Mouse (Mus musculus) neural tube, embryonic 14.5 days (tissue): Measurements from ENCODE around the gene Ddah1. TPM values are rescaled to one million over a fixed set of nuclear protein-coding genes. Genes with fewer than 3 reads are reported as not detected.

Experiments used
- ATAC-seq: fragments of 200-750 bp; cut with Nextera tagmentation; 2 replicates; pipeline ENCODE4 v1.8.0; 2017; ENCODE audit warnings: low read depth, mild to moderate bottlenecking, moderate TSS enrichment, moderate library complexity
- H3K27ac ChIP-seq: fragments of 300-500 bp; sonication (generic); 2 replicates; pipeline ENCODE4 v1.5.1; 2014; ENCODE audit warnings: low read depth, mild to moderate bottlenecking, control low read depth, low read length, moderate library complexity, mixed read lengths
- H3K27me3 ChIP-seq: fragments of 300-500 bp; sonication (generic); 2 replicates; pipeline ENCODE4 v1.6.1; 2014; ENCODE audit warnings: low read length; ENCODE audit not compliant: control insufficient read depth, insufficient read depth
- H3K36me3 ChIP-seq: fragments of 300-500 bp; sonication (generic); 2 replicates; pipeline ENCODE4 v1.6.1; 2014; ENCODE audit warnings: low read length, mixed read lengths; ENCODE audit not compliant: control insufficient read depth, insufficient read depth
- H3K4me1 ChIP-seq: fragments of 300-500 bp; sonication (generic); 2 replicates; pipeline ENCODE4 v1.6.1; 2014; ENCODE audit warnings: low read length; ENCODE audit not compliant: control insufficient read depth, insufficient read depth
- H3K4me2 ChIP-seq: fragments of 300-500 bp; sonication (generic); 2 replicates; pipeline ENCODE4 v1.6.1; 2014; ENCODE audit warnings: mild to moderate bottlenecking, low read depth, low read length, control low read depth
- H3K4me3 ChIP-seq: fragments of 300-500 bp; sonication (generic); 2 replicates; pipeline ENCODE4 v1.5.1; 2014; ENCODE audit warnings: low read depth, low read length, control low read depth, mixed read lengths
- H3K9ac ChIP-seq: fragments of 300-500 bp; sonication (generic); replicated peaks from 2 replicates; pipeline ENCODE4 v1.6.1; 2014; ENCODE audit warnings: low read depth, mild to moderate bottlenecking, control low read depth, low read length, mixed read lengths
- H3K9me3 ChIP-seq: fragments of 300-500 bp; sonication (generic); 2 replicates; pipeline ENCODE4 v1.6.1; 2016; ENCODE audit warnings: low read length; ENCODE audit not compliant: control insufficient read depth
- WGBS: fragments of 180-500 bp; shearing (Covaris S2); extraction: QIAGEN DNeasy Blood & Tissue Kit; methylation state at CpG from one replicate; pipeline ENCODE4 v1.1.7; 2014; 5-methylcytosine and 5-hydroxymethylcytosine counted together
- polyA plus RNA-seq: library from polyadenylated mRNA; unstranded; fragments of >200 nt; fragmentation: Nextera tagmentation; extraction: Ambion mirVana; gene quantifications from 2 replicates; pipeline ENCODE4 v1.2.1, GENCODE M21; 2014

Ddah1 gene
- polyA plus RNA-seq, 1 experiment from 2014 or later = 98.8 TPM

- no peak overlapping the region for H3K4me2 ChIP-seq
- no peaks in the 10 kb centered on the region for H3K27me3 ChIP-seq
- WGBS = 88% methylated on average over 14 of the region's 14 CpGs
- H3K4me3 ChIP-seq = no peak overlapping the region
- H3K27ac ChIP-seq = no peak overlapping the region
- ATAC-seq = no peak
- H3K4me1 ChIP-seq = no peaks in the 10 kb centered on the region
- no peak overlapping the region for H3K9ac ChIP-seq
- H3K36me3 ChIP-seq = no peaks in the 10 kb centered on the region
- no peaks in the 10 kb centered on the region for H3K9me3 ChIP-seq
Measured at GRCm38 (mm10) chr3:145738662-145739061, 19.8 kb upstream of the Ddah1 start.

GRCm38 (mm10) chr3:145739904-145740303 lies 18.6 kb upstream of the Ddah1 start:
- no peaks in the 10 kb centered on the region for H3K27me3 ChIP-seq

GRCm38 (mm10) chr3:145743050-145743449 lies 15.4 kb upstream of the Ddah1 start:
- ATAC-seq = peak; percentile 42; the same call in 1 of the 2 replicates
- H3K9me3 ChIP-seq = no peaks in the 10 kb centered on the region
- no peak overlapping the region for H3K27ac ChIP-seq
- no peak overlapping the region for H3K4me2 ChIP-seq
- no peak overlapping the region for H3K9ac ChIP-seq
- H3K4me3 ChIP-seq = no peak overlapping the region
- H3K27me3 ChIP-seq = no peaks in the 10 kb centered on the region
- WGBS = 58% methylated on average over 9 of the region's 9 CpGs
- no peaks in the 10 kb centered on the region for H3K36me3 ChIP-seq
- no peaks in the 10 kb centered on the region for H3K4me1 ChIP-seq

More at GRCm38 (mm10) chr3:145739904-145740303, 18.6 kb upstream of the Ddah1 start:
- no peaks in the 10 kb centered on the region for H3K4me1 ChIP-seq
- H3K36me3 ChIP-seq = no peaks in the 10 kb centered on the region
- H3K9ac ChIP-seq = no peak overlapping the region
- H3K9me3 ChIP-seq = no peaks in the 10 kb centered on the region
- no peak overlapping the region for H3K4me3 ChIP-seq
- no peak overlapping the region for H3K4me2 ChIP-seq
- 64% methylated on average over 7 of the region's 7 CpGs for WGBS
- H3K27ac ChIP-seq = no peak overlapping the region
- ATAC-seq = no peak

- no peak overlapping the region for H3K27ac ChIP-seq
- no peaks in the 10 kb centered on the region for H3K9me3 ChIP-seq
- peak; percentile 62; the same call in 1 of the 2 replicates for ATAC-seq
- no peak overlapping the region for H3K9ac ChIP-seq
- H3K4me3 ChIP-seq = no peak overlapping the region
- 55% methylated on average over 9 of the region's 9 CpGs for WGBS
- H3K36me3 ChIP-seq = no peaks in the 10 kb centered on the region
- H3K4me1 ChIP-seq = no peaks in the 10 kb centered on the region
- no peak overlapping the region for H3K4me2 ChIP-seq
- no peaks in the 10 kb centered on the region for H3K27me3 ChIP-seq
Measured at GRCm38 (mm10) chr3:145743476-145744027, 14.9 kb upstream of the Ddah1 start.

- Histone ChIP-seq H3K9ac (no peak overlapping the region), H3K9me3 (no peaks in the 10 kb centered on the region), H3K27me3 (no peaks in the 10 kb centered on the region), H3K4me1 (no peaks in the 10 kb centered on the region), H3K36me3 (no peaks in the 10 kb centered on the region), H3K27ac (no peak overlapping the region), H3K4me3 (no peak overlapping the region), H3K4me2 (no peak overlapping the region)
- WGBS = 65% methylated on average over 1 of the region's 1 CpGs
- ATAC-seq = no peak
Measured at GRCm38 (mm10) chr3:145748626-145749025, 9.8 kb upstream of the Ddah1 start.

DNA sequence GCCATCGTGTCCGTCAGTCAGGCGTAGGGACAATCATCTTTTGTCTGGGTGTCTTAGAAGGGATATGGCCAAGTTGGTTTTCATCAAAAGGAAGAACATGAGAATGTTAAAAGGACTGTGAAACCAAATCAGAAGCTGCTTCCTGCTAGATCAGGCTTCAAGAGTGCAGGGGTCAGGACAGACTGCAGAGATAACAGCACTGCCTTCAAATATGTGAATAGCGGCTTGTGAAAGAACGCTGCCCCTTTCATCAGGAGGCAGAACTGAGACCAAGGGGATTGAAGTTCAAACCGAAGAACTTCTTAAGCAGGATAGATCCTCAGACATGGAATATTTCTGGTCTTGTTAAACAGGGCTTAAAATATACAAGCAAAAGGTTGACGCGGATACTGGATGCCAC lies 2.0 kb upstream of the Ddah1 start:
- peaks cover 2% of the 10 kb centered on the region; the same call in 1 of the 2 replicates for H3K4me1 ChIP-seq
- no peaks in the 10 kb centered on the region for H3K27me3 ChIP-seq
- no peak overlapping the region for H3K4me3 ChIP-seq
- H3K9me3 ChIP-seq = no peaks in the 10 kb centered on the region
- WGBS = 89% methylated on average over 8 of the region's 8 CpGs
- ATAC-seq = no peak
- no peak overlapping the region for H3K9ac ChIP-seq
- H3K36me3 ChIP-seq = no peaks in the 10 kb centered on the region
- H3K27ac ChIP-seq = no peak overlapping the region
- H3K4me2 ChIP-seq = no peak overlapping the region

DNA sequence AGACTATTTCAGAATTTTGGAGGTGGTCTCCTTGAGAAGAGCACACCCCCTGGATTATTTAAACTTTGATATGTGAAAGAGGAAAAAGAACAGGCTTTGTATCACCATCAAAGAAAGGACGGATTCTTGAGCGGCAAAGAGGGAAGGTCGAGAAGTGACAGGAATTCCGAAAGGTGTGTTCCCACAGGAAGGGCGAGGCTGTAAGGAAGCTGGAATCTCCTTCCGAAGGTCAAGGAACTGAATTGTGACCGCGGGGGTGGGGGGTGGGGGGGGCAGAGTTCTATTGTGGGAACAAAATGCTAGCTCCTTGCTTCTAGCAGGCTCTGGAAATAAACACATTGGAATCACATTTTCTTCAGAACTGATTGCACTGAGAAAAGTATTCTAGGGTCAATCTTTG lies 1.3 kb upstream of the Ddah1 start:
- Histone ChIP-seq H3K9me3 (no peaks in the 10 kb centered on the region), H3K4me2 (no peak overlapping the region), H3K27ac (no peak overlapping the region), H3K9ac (no peak overlapping the region), H3K27me3 (no peaks in the 10 kb centered on the region), H3K4me1 (peaks cover 7% of the 10 kb centered on the region; the same call in 1 of the 2 replicates), H3K4me3 (no peak overlapping the region), H3K36me3 (no peaks in the 10 kb centered on the region)
- WGBS = 71% methylated on average over 8 of the region's 8 CpGs
- no peak for ATAC-seq

DNA sequence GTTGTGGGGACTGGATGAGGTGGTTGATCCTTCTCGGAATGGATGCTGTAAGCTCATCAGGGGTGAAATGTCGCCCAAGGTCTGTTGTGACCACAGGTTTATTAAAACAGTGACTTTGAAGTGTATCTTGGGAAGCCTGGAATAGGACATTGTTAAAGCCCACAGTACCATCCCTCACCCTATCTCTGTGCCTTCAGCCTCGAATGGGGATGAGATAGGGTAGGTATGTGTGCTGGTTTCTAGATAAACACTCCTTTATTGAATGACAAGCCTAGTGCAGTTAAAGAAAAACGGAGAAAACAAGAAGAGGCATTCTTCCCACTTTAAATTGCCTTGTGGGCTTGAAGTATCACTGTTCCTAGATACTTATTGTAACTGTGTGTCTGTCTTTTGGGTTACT lies 631 bp upstream of the Ddah1 start:
- Histone ChIP-seq H3K9ac (no peak overlapping the region), H3K4me1 (peaks cover 7% of the 10 kb centered on the region; the same call in 1 of the 2 replicates), H3K4me3 (peak overlapping the region; percentile 72; the same call in 1 of the 2 replicates), H3K4me2 (peak overlapping the region; percentile 98; the same call in 1 of the 2 replicates), H3K27me3 (no peaks in the 10 kb centered on the region), H3K36me3 (no peaks in the 10 kb centered on the region), H3K27ac (no peak overlapping the region), H3K9me3 (no peaks in the 10 kb centered on the region)
- ATAC-seq = no peak
- WGBS = 53% methylated on average over 4 of the region's 4 CpGs

DNA sequence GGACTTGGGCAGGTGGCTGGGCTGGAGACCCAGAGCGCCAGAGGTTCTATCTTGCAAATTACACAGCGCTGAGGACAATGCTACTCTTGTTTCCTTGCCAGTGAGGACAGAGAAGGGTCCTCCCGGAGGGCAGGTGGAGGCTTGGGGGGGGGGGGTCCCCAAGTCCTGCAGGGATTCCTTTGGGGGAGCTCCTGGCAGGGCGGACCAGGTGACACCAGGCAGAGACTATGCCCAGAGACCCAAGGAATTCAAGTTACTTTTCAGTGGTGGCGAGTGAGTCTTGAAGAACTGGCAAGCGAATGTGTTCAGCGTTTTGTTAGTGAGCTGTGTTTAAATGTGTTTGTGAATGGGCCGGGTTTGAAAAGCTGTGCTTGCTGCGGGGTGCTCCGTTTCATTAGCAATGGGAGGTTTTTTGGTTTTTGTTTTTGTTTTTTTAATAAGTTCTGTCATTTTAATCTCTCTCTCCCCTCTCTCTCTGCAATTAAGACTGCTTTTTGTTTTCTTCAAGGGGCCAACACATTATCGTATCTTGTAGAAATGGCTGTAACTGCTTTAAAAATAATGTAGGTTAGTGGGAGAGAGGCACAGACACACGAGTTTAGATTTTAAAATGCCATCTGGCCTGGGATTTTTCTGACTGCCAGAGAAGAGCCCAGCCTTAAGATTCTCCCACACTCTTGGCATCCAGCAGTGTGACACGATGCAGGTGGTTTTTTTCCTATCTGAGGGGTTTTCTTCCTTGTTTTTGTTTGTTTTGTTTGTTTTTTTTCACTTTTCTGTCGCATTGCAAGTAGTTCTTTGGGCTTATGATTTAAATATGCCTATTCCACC lies 1.1 kb downstream of the Ddah1 start:
- H3K36me3 ChIP-seq = no peaks in the 10 kb centered on the region
- 8% methylated on average over 14 of the region's 14 CpGs for WGBS
- H3K4me1 ChIP-seq = peaks cover 7% of the 10 kb centered on the region; the same call in 1 of the 2 replicates
- H3K4me2 ChIP-seq = peak overlapping the region; percentile 98
- peak overlapping the region; percentile 89 for H3K9ac ChIP-seq
- ATAC-seq = no peak; the same call in 1 of the 2 replicates
- H3K9me3 ChIP-seq = no peaks in the 10 kb centered on the region
- peak overlapping the region; percentile 87 for H3K27ac ChIP-seq
- no peaks in the 10 kb centered on the region for H3K27me3 ChIP-seq
- peak overlapping the region; percentile 72 for H3K4me3 ChIP-seq
